Mouse (Mus musculus): Measurements from ENCODE around the gene Rars. TPM values are rescaled to one million over a fixed set of nuclear protein-coding genes. Genes with fewer than 3 reads are reported as not detected.

Gene Rars
- total RNA-seq, 2 experiments from 2014 or later: 47.8 to 56.6 TPM

GRCm38 (mm10) chr11:35780336-35780735 lies 54.0 kb downstream of the Rars start:
- intact Hi-C loops (cut with DNase I; ENCODE audit: low total_unique reads): no loop called here
- DNase-seq: no peak

DNA sequence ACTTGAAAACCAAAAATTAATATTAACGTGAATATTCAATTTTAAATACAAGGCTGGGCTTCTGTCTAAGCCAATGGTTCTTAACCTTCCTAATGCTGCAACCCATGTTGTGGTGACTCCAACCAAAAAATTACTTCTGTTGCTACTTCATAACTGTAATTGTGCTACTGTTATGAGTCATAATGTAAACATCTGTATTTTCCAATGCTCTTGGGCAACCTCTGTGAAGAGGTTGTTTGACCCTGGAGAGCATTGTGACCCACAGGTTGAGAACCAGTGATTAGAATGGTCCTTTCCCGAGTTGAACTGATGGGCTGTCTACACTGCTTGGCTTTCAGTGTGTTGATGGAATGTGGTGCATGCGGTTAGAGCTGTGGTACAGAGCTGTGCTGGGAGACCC lies 57.9 kb downstream of the Rars start:
- intact Hi-C loops (cut with DNase I; ENCODE audit: low total_unique reads): loop anchor here (10.0 kb wide), 1 partner anchor 48 kb away; no protein-coding TSS in a partner anchor
- no peak for DNase-seq

DNA sequence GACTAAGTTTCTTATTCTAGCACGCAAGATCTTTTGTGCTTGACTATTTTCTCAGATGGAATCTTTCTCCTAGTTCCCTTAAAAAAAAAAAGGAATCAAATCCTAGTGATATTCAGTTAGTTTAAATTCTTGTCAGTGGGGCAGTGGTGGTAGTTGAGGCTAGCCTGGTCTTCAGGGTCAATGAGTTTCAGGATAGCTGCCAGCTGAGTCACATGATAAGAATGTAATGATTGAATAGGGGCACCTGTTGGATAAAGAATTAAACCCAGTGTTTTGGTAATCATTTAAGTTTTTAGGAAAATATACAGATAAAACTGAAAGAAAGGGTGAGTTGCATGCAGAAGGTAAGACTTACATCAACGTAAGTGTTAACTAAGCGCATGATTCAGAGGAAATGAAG lies 58.7 kb downstream of the Rars start:
- intact Hi-C loops (cut with DNase I; ENCODE audit: low total_unique reads): loop anchor here (10.0 kb wide), 1 partner anchor 49 kb away; no protein-coding TSS in a partner anchor
- DNase-seq: no peak

GRCm38 (mm10) chr11:35770741-35771504 lies 63.4 kb downstream of the Rars start:
- intact Hi-C loops (cut with DNase I; ENCODE audit: low total_unique reads): loop anchor here (10.0 kb wide), 1 partner anchor 54 kb away; no protein-coding TSS in a partner anchor
- no peak for DNase-seq

GRCm38 (mm10) chr11:35769746-35770437 lies 64.4 kb downstream of the Rars start:
- intact Hi-C loops (cut with DNase I; ENCODE audit: low total_unique reads): loop anchor here (10.0 kb wide), 1 partner anchor 55 kb away; no protein-coding TSS in a partner anchor
- peak; percentile 82 for DNase-seq

GRCm38 (mm10) chr11:35769188-35769745 lies 65.0 kb downstream of the Rars start, which contains the start of gene Pank3:
Gene Pank3 (plus strand): TSS chr11:35769484.
- DNase-seq: peak; percentile 98
- intact Hi-C loops (cut with DNase I; ENCODE audit: low total_unique reads): no loop called here

GRCm38 (mm10) chr11:35766845-35767244 lies 67.5 kb downstream of the Rars start:
- intact Hi-C loops (cut with DNase I; ENCODE audit: low total_unique reads): no loop called here
- no peak for DNase-seq

- no peak for DNase-seq
- intact Hi-C loops (cut with DNase I; ENCODE audit: low total_unique reads): no loop called here
Observed at GRCm38 (mm10) chr11:35760627-35761003, 73.7 kb downstream of the Rars start.

- no peak for DNase-seq
- intact Hi-C loops (cut with DNase I; ENCODE audit: low total_unique reads): no loop called here
Observed at GRCm38 (mm10) chr11:35760001-35760626, 74.2 kb downstream of the Rars start.

Small RNAs within 50 kb of the gene (microRNA-seq; reads per million reads assigned to microRNA genes)
- gene Mir103-1: 0.96 to 2.0 reads per million in 2 experiments

Other genes with a start within 250 kb of the Rars start
- gene Pank3, start 65.0 kb downstream of the Rars start, total RNA-seq (2021): 10 to 100 TPM; 17.0 to 18.3 TPM
- gene Fbll1, start 35.6 kb downstream of the Rars start, total RNA-seq (2021): not detected
- gene Wwc1, start 146.0 kb upstream of the Rars start, total RNA-seq (2021): under 1 TPM; 0.23 to 0.55 TPM